Mouse (Mus musculus) thymus, postnatal 4 days (tissue): ENCODE data around the gene Vmn2r26.
"Not testable (repeated sequence)": the region's sequence is repeated elsewhere in the genome, so short reads cannot be mapped to it uniquely, and the experiment has no call there.

Experiments
- DNase-seq: peaks from one replicate; pipeline ENCODE4 v3.0.0; 2021

The Vmn2r26 gene

GRCm38 (mm10) chr6:124024268-124024667 lies at the start of gene Vmn2r26:
Gene Vmn2r26, plus strand, starts transcription at chr6:124024568.
- DNase-seq = not testable (repeated sequence)

GRCm38 (mm10) chr6:124020841-124021240 lies 3.5 kb upstream of the Vmn2r26 start:
- DNase-seq = no peak

GRCm38 (mm10) chr6:124048388-124048787 lies 24.0 kb downstream of the Vmn2r26 start:
- no peak for DNase-seq

- DNase-seq = not testable (repeated sequence)
Measured at GRCm38 (mm10) chr6:124053611-124054010, 29.2 kb downstream of the Vmn2r26 start.

- no peak for DNase-seq
Measured at GRCm38 (mm10) chr6:124102334-124102733, 78.0 kb downstream of the Vmn2r26 start.
